Mouse (Mus musculus): ENCODE results near the gene Cntln. TPM values are rescaled to one million over a fixed set of nuclear protein-coding genes. Genes with fewer than 3 reads are reported as not detected.

Cntln gene
- polyA plus RNA-seq, 1 experiment from 2014 or later = 5.7 TPM

GRCm38 (mm10) chr4:84944100-84944499 is 60.0 kb downstream of the Cntln start:
- Histone ChIP-seq H3K9ac (no peak overlapping the region), H3K27me3 (replicated peaks) (no peaks in the 10 kb centered on the region), H3K4me3 (no peak overlapping the region), H3K36me3 (replicated peaks) (no peaks in the 10 kb centered on the region), H3K27ac (no peak overlapping the region), H3K9me3 (no peaks in the 10 kb centered on the region), H3K4me1 (no peaks in the 10 kb centered on the region), H3K4me2 (no peak overlapping the region)
- 77% methylated on average over 4 of the region's 4 CpGs for WGBS
- ATAC-seq (replicated peaks) = no peak

- Histone ChIP-seq H3K9ac (no peak overlapping the region), H3K36me3 (replicated peaks) (no peaks in the 10 kb centered on the region), H3K4me2 (no peak overlapping the region), H3K9me3 (no peaks in the 10 kb centered on the region), H3K27ac (no peak overlapping the region), H3K27me3 (replicated peaks) (no peaks in the 10 kb centered on the region), H3K4me3 (no peak overlapping the region), H3K4me1 (no peaks in the 10 kb centered on the region)
- ATAC-seq (replicated peaks) = no peak
- 94% methylated on average over 3 of the region's 3 CpGs for WGBS
These were observed 62.3 kb downstream of the Cntln start for GRCm38 (mm10) chr4:84946450-84946849.

GRCm38 (mm10) chr4:84976875-84977646 is 93.0 kb downstream of the Cntln start:
- Histone ChIP-seq H3K4me2 (no peak overlapping the region), H3K9me3 (no peaks in the 10 kb centered on the region), H3K36me3 (replicated peaks) (no peaks in the 10 kb centered on the region), H3K27me3 (replicated peaks) (no peaks in the 10 kb centered on the region), H3K4me1 (no peaks in the 10 kb centered on the region), H3K9ac (no peak overlapping the region), H3K4me3 (no peak overlapping the region), H3K27ac (no peak overlapping the region)
- WGBS = 77% methylated on average over 7 of the region's 7 CpGs
- ATAC-seq (replicated peaks) = no peak

DNA sequence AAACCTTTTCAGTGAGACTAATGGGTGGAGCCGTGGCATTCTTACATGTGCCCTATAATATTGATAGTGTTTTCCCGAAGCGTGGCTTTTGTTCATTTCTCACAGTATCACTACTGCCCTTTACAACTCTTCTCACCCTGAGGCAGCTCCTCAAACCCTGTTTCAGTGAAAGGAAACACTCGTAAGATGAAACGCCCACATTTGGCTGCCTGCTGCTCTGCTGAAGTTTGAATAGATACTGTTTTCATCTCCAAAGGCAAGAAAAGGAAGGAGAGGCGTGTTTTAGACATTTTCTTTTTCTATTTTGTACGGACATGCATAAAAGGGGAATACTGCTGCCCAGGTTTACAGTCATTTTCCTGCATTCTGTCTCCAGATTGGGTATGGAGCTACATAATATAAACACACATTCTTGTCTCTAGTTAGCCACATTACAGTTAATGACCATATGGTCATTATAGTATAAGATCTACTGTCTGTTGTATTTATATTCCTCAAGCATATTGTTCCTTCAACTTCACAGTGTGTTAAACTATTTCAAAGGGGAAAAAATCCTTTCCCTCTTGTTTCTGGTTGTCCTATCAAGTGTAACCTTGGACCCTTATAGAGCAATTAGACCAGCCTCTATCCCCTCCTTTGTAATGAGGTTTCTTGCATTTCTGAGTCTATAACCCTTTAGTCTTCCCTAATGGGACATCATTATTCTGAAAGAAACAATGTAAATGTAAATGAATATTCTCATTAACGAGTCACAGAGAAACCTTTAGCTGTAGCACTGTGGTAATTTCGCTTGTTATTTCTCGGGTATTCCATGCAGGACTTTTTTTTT is 111.6 kb downstream of the Cntln start:
- no peak overlapping the region for H3K9ac ChIP-seq
- H3K4me3 ChIP-seq = no peak overlapping the region
- no peaks in the 10 kb centered on the region for H3K4me1 ChIP-seq
- WGBS = 54% methylated on average over 10 of the region's 10 CpGs
- H3K9me3 ChIP-seq = no peaks in the 10 kb centered on the region
- H3K27me3 ChIP-seq (replicated peaks) = no peaks in the 10 kb centered on the region
- H3K27ac ChIP-seq = no peak overlapping the region
- H3K4me2 ChIP-seq = no peak overlapping the region
- H3K36me3 ChIP-seq (replicated peaks) = no peaks in the 10 kb centered on the region
- ATAC-seq (replicated peaks) = no peak

- ATAC-seq (replicated peaks) = no peak
- Histone ChIP-seq H3K27ac (no peak overlapping the region), H3K27me3 (replicated peaks) (no peaks in the 10 kb centered on the region), H3K4me1 (peaks cover 5% of the 10 kb centered on the region), H3K36me3 (replicated peaks) (no peaks in the 10 kb centered on the region), H3K9ac (no peak overlapping the region), H3K4me2 (no peak overlapping the region), H3K4me3 (no peak overlapping the region), H3K9me3 (no peaks in the 10 kb centered on the region)
- 72% methylated on average over 6 of the region's 6 CpGs for WGBS
These were observed 121.5 kb downstream of the Cntln start for GRCm38 (mm10) chr4:85005581-85005980.

GRCm38 (mm10) chr4:85006789-85007188 is 122.7 kb downstream of the Cntln start:
- WGBS = 50% methylated on average over 3 of the region's 3 CpGs
- H3K4me3 ChIP-seq = no peak overlapping the region
- peaks cover 5% of the 10 kb centered on the region for H3K4me1 ChIP-seq
- no peaks in the 10 kb centered on the region for H3K9me3 ChIP-seq
- no peak overlapping the region for H3K9ac ChIP-seq
- H3K4me2 ChIP-seq = no peak overlapping the region
- H3K36me3 ChIP-seq (replicated peaks) = no peaks in the 10 kb centered on the region
- H3K27me3 ChIP-seq (replicated peaks) = no peaks in the 10 kb centered on the region
- H3K27ac ChIP-seq = no peak overlapping the region
- peak; percentile 87 for ATAC-seq (replicated peaks)

DNA sequence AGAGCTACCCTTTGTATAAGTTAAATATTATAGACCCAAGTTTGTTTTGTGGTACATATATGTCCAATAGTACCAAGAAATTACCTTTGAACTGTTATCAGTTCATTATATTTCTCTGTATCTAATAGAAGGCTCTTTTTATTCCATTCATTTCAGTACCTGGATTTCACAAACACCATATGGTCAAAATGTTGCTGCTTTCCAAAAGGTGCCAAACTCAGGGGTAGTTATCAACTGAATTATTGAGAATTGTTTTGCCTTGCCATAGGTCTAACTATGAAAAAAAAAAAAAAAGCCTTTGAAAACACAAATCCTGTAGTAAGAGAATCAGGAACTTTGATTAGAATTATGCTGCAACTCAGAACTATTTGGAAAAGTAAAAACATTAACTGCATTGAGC is 126.7 kb downstream of the Cntln start:
- Histone ChIP-seq H3K4me2 (no peak overlapping the region), H3K27ac (no peak overlapping the region), H3K4me1 (peaks cover 5% of the 10 kb centered on the region), H3K36me3 (replicated peaks) (no peaks in the 10 kb centered on the region), H3K9ac (no peak overlapping the region), H3K4me3 (no peak overlapping the region), H3K9me3 (no peaks in the 10 kb centered on the region), H3K27me3 (replicated peaks) (no peaks in the 10 kb centered on the region)
- ATAC-seq (replicated peaks) = no peak

- 10% methylated on average over 2 of the region's 2 CpGs for WGBS
- peak; percentile 62 for ATAC-seq (replicated peaks)
- no peak overlapping the region for H3K4me2 ChIP-seq
These were observed 161.6 kb downstream of the Cntln start for GRCm38 (mm10) chr4:85045748-85046147.

DNA sequence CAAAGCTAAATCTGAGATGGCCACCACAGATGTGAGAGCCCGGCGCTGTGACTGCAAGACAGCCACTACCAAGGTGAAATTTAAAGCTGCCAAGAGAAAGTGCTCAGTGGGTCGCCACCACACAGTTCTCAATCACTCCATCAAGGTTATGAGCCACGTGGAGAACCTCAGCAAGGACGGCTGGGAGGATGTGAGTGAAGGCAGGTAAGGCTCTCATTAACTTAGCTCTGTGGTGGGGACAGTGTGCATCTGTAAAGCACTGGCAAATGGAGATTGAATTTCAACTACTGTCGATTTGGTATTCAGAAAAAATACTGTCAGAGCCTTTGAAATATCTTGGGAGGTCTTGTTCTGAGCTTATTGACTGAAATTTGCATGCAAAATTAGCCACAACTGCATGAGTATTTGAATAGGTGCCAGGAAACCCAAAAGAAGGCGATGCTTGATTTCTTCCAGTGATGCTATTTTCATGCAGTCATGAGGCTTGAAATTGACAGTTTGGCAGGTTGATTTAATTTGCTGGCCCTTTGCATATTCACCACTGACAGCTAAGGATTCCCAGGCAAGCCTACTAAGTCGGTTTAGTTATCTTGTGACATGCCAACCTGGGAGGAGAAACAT is 165.9 kb downstream of the Cntln start:
- ATAC-seq (replicated peaks) = peak; percentile 72; the same call in 1 of the 2 replicates
- peak overlapping the region; percentile 29; the same call in 1 of the 2 replicates for H3K27ac ChIP-seq
- no peak overlapping the region for H3K9ac ChIP-seq
- no peaks in the 10 kb centered on the region for H3K27me3 ChIP-seq (replicated peaks)
- peaks cover 7% of the 10 kb centered on the region; the same call in 1 of the 2 replicates for H3K4me1 ChIP-seq
- H3K36me3 ChIP-seq (replicated peaks) = no peaks in the 10 kb centered on the region
- no peak overlapping the region for H3K4me2 ChIP-seq
- 62% methylated on average over 8 of the region's 8 CpGs for WGBS
- H3K9me3 ChIP-seq = no peaks in the 10 kb centered on the region
- H3K4me3 ChIP-seq = no peak overlapping the region

More at GRCm38 (mm10) chr4:85045748-85046147, 161.6 kb downstream of the Cntln start:
- H3K36me3 ChIP-seq (replicated peaks) = no peaks in the 10 kb centered on the region
- H3K4me3 ChIP-seq = no peak overlapping the region
- H3K27ac ChIP-seq = peak overlapping the region; percentile 31; the same call in 1 of the 2 replicates
- peaks cover 7% of the 10 kb centered on the region; the same call in 1 of the 2 replicates for H3K4me1 ChIP-seq
- H3K9me3 ChIP-seq = no peaks in the 10 kb centered on the region
- no peaks in the 10 kb centered on the region for H3K27me3 ChIP-seq (replicated peaks)
- H3K9ac ChIP-seq = no peak overlapping the region

DNA sequence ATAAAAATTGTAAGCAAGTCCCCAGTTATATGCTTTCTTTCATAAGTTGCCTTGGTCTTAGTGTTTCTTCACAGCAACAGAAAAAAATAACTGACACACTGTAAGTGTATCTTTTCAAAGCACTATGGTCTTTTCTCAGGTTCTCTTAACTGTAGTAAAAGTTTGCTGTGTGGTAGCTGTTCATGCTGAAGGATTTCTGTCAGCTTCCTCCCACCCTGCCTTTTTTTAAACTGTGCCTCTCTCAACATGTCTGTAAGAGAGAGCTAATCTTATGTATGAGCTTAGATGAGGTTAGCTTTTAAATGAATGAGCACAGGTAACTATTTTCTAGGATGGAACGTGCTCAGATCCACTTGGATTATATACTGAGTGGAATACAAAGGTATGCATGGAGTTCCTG is 170.5 kb downstream of the Cntln start:
- WGBS = 60% methylated on average over 1 of the region's 1 CpGs
- H3K9ac ChIP-seq = no peak overlapping the region
- no peak overlapping the region for H3K27ac ChIP-seq
- H3K9me3 ChIP-seq = no peaks in the 10 kb centered on the region
- no peak for ATAC-seq (replicated peaks)
- H3K36me3 ChIP-seq (replicated peaks) = no peaks in the 10 kb centered on the region
- H3K4me3 ChIP-seq = no peak overlapping the region
- no peak overlapping the region for H3K4me2 ChIP-seq
- H3K27me3 ChIP-seq (replicated peaks) = no peaks in the 10 kb centered on the region
- H3K4me1 ChIP-seq = peaks cover 7% of the 10 kb centered on the region; the same call in 1 of the 2 replicates

- no peaks in the 10 kb centered on the region for H3K4me1 ChIP-seq
- no peak for ATAC-seq (replicated peaks)
- no peak overlapping the region for H3K4me2 ChIP-seq
- no peaks in the 10 kb centered on the region for H3K36me3 ChIP-seq (replicated peaks)
- H3K4me3 ChIP-seq = no peak overlapping the region
- no peaks in the 10 kb centered on the region for H3K9me3 ChIP-seq
- no peaks in the 10 kb centered on the region for H3K27me3 ChIP-seq (replicated peaks)
- WGBS = 93% methylated on average over 2 of the region's 2 CpGs
- H3K27ac ChIP-seq = no peak overlapping the region
- H3K9ac ChIP-seq = no peak overlapping the region
These were observed 175.5 kb downstream of the Cntln start for GRCm38 (mm10) chr4:85059598-85059997.

GRCm38 (mm10) chr4:85061676-85062075 is 177.6 kb downstream of the Cntln start:
- ATAC-seq (replicated peaks) = no peak
- H3K9me3 ChIP-seq = no peaks in the 10 kb centered on the region
- H3K4me2 ChIP-seq = no peak overlapping the region
- H3K9ac ChIP-seq = no peak overlapping the region
- no peaks in the 10 kb centered on the region for H3K36me3 ChIP-seq (replicated peaks)
- 35% methylated on average over 2 of the region's 2 CpGs for WGBS
- H3K4me1 ChIP-seq = no peaks in the 10 kb centered on the region
- no peak overlapping the region for H3K27ac ChIP-seq
- H3K27me3 ChIP-seq (replicated peaks) = no peaks in the 10 kb centered on the region
- no peak overlapping the region for H3K4me3 ChIP-seq

Measured in midbrain, embryonic 15.5 days (tissue).